Mouse (Mus musculus) frontal cortex, postnatal 25 days (tissue): ENCODE results near the gene Dag1.

Source experiments
- DNase-seq, 2 experiments: peaks; one replicate each; pipeline ENCODE4 v3.0.0; 2022; ENCODE audit warnings: low spot score in 2 of 2

Dag1 gene

DNA sequence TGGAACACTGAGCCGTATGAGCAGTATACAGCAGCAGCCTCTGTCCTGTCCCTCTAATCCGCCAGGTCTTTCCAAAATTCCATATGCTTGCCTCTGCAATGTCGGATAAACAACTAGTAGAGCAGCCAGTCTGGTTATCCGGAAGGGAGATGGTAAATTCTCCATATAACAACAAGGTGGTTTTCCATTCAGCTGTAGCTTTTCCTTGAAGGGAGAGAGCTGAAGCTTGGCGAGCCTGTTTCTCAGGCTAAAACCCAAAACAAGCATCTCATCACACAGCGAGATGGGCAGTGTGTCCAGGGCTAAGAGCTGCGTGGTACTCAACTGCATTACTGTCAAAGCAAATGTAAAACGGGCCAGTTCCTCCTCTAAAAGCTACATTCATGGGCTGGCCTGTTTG, 75.2 kb downstream of the Dag1 start:
- no peak for DNase-seq

DNA sequence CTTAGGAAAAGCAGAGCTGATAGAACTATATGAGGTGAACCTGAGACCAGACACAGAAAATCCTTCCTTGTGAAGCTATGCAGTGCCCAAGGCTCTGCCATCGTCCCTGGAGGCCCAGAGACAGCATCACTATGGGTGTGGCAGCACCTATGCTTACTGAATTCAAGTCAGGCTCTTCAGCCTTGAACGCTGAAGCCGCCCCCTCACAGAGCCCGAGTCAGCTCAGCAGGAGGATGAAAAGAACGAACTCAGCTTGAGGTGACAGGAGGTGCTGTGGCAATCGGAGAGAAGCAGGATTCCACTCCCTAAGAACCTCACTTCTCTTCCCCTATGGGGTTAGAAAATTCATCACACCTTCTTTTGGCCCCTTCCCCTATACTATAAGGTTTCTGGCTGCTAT, 76.1 kb downstream of the Dag1 start:
- DNase-seq: no peak

DNA sequence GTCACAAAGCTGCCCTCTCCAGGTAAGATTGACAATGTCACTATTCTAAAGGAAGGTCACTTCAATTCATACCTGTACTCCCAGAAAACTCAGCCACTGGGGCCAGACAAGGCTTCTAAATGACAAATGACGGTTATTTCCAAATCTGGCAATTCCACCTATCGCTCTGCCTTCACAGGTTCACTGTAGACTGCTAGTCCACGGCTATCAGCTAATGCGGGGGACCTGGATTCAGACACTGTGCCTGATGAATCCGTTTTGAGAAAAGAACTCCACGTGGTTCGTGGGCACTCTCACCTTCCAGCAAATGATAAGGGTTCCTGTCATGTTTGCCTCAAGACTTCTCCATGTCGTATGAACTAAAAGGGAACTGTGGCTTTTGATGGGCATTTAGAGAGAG, 78.0 kb downstream of the Dag1 start:
- DNase-seq: no peak

DNA sequence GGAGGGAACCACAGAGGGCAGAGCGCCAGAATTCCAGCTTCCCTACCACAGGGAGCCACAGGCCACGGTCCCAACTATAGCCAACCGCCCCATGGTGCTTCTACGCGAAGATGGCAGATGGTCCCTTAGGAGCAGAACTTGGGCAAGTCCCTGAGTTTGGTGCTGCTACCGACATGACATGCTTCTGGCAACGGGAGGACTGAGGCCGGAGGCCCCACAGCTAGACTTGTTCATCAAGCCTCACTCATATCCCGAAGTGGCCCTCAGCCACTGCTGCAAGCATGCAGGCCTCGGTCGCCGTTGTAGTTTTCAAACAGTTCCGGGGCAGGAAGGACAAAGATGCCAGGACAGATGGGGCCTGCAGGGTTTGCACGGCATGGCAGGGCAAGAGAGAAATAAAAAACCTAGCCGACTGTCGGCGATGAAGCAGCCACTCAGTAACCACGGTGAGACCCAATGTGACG, 80.2 kb downstream of the Dag1 start:
- no peak for DNase-seq

DNA sequence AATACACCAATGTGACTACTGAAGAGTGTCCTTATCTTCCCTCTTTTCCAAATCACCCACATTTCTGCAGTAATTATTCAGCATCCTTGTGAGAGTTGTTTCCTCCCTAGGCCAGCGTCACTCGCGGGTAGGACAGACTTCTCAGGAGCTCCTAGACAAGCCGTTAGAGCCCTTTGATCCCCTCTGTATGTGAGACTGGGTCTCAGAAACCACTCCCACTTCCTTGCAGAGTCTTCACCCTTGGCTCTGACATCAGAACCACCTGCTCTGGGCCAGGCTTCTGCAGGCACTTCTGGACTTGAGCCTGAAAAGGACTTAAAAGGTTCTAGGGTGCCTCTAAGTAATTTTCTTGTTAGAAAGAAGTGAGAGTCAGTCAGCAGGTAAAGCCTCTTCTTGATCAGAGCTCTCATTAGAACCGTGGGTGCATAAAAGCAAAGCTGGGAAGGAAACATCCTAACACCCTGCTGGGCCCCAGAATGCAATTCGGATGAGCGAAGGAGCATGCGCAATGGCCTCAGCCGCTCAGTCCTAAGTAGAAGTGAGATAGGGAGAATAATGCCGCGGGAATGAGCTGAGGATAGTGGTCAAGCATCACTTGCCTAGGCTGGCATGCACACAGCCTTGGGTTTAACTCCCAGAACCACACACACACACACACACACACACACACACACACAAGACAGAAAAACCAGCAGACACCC, 80.8 kb downstream of the Dag1 start:
- DNase-seq: no peak

DNA sequence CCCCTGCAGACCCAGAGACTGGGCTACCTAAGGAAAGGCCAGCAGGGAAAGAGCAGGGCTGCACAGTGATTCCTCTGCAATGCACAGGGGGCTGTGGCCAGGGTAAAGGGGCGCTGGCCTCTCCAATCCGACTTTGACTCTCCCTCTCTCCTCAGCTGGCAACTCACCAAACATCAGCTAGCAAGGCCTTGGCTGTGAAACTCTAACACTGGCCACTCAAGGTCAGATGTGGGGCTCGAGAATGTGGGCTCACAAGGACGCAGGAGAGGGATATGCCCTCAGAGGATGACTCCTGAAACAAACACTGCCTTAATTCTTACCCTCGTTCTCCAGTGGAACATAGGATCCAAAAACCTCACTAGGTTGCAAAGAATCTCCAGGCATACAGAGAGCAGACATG, 85.4 kb downstream of the Dag1 start:
- no peak for DNase-seq

DNA sequence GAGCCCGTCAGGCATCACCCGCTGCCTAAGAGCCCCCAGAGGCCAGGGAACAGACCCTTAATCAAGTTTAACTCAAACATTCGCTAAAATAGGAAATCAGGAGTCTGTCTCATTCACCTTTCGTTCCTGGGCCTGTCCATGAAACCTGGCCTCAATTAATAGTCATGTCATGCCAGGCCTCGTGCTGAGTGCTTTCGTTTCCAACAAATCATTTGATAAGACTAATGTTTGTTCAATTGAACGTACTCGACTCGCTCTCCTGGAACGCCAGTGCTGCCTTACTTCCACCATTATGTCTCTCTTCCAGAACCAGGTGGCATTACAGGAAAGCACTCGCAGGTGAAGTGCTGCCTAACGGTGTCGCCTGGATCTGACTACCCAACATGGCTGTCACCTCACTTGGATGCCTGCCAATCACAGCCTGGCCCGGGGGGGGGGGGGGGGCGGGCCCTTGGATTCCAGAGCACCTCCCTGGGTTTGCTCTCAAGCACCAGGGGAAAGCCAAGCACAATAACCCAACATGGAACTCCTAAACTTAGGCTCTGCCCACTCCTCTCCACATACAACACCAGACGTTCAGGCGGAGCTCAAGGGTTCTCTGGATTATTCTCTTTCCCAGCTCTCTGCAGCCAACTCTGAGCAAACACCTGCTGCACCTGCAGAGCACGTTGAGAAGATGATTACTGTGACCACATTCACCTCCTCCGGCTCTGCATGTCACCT, 88.5 kb downstream of the Dag1 start:
- no peak for DNase-seq

DNA sequence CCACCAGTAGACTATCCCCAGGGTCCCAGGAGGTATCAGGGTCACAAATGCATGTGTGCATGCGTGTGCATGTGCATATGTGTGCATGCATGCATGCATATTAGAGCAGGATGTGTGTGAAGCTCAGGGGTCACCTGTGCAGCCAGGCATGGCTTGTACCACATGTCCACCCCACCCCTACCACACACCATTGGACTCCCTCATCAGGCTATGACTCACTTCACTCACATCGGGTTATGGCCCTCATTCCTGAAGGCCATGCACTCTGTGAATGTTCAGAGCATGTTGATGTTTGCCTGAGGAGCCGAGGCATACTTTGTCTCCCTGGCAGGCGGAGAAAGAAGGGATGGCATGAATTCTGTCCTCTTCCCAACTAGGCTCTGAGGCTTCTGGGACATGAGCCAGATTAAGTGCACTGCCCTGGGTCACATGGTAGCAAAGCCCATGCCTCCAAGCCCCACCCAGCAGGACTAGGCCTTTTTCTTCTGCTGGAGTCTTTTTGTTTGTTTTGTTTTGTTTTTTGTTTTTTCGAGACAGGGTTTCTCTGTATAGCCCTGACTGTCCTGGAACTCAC, 90.9 kb downstream of the Dag1 start:
- DNase-seq: no peak

DNA sequence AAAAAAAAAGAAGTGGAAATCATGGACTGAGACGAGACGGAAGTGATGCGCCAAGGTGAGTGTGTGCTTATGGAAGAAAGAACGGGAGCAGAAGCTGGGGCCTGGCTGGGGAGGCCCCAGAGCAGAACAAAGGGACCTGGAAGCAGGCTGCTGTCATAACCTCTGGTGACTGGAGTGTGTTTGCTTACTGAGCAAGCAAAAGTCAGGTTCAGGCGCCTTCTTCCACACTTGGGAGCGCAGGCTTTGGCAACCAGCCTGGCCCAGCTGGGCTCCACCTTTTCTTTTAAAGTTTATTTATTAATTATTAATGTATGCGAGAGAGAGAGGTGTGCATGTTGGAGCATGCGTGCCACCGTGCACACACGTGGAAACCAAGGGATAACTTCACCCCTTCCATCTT, 94.0 kb downstream of the Dag1 start:
- no peak for DNase-seq

DNA sequence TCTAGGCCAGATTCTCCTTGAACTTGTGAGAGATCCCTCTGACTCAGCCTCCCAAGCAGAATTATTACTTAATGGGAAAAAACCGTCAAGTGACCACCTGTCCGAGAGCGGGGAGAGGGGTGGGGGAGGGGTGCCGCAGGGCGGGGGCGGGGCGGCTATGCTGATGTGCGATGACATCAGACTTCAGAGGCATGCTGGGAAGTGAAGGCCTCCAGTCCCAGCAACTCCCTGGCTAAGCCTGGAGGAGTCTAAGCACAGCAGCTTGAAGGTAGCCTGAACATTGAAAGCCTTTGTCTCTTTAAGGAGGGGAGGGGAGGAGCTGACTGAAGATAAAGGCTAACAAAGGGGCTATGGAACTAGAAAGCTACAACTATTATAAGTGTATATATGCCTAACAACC, 98.6 kb downstream of the Dag1 start:
- no peak for DNase-seq

DNA sequence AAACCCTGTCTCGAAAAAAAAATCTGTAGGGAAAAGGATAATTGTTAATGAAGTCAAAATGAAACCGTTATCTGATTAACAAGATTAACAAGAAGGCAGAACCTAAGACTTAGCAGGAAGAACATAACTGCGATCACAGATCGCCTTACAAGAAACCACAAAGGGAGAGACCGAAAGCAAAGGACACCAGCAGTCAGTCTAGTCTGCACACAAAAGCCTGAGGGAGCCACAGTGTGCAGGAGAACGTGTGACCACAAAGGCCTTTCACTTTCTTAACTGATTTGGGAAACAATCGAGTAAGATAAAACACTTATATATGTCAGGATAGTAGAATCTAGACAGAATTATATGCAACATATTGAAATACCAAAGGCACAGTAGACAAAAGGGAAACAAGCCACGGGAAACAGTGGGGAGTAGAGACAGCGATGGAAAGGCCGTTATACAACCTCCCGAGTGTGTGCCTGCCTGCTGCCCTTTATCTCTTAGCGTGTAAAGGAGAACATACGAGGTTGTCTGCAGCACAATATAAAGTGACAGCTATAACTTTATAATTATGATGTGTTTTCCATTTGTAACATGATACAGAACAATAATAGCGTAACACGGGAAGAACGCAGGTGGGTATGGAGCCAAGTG, 100.0 kb downstream of the Dag1 start:
- DNase-seq: no peak

DNA sequence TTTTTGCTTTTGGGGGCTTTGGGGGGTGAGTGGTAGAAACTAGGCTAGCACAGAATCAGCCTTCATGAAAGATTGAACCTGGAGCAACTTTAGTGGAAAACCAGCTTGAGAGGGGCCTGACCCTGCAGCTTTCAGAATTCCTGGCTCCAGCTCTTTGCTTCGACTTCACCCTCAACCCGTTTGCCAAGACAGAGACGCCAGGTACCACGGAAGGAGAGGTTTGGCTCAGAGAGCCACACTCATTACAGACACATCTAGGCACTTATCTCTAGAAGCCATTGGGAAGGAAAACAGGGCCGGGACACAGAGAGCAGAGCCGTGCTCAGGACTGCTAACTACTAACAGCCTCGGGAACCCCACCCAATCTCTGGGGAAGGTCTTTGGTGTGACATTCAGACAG, 105.9 kb downstream of the Dag1 start:
- DNase-seq: no peak

DNA sequence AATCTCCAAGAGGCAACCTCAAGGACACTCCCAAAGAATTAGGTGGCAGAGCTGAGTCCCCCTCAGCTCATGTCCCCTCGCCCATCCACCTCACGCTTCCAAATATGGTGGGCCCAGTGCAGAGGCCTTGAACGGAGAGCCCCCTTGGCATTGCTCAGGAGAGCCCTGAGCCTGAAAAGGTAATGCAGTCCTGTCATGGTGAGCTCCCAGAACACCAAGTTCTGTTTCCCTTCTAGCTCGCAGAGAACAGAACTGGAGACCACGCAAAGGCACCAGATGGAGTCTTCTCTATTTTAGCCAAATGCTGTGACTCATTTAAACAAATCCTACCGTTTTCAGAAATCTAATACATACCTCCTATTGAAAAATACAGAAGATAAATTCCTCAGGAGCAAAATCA, 106.3 kb downstream of the Dag1 start:
- DNase-seq: no peak

DNA sequence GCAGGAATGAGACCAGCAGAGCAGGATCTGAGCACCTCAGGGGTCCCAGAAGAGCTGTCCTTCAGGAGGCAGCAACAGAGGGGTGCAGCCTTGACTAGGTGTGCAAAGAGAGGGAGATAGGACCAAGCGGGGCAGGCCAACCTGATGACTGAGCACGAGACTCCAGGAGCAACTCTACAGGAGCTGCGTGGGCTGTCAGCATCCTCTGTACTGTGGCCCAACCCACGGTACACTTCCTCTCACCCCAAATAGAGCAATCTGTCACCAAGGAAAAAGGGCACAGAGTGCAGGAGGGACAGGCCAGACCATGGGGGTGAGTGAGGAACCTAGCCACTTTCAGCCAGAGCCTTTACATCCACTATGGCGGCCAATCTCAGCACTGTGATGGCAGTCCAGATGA, 107.0 kb downstream of the Dag1 start:
- no peak for DNase-seq

DNA sequence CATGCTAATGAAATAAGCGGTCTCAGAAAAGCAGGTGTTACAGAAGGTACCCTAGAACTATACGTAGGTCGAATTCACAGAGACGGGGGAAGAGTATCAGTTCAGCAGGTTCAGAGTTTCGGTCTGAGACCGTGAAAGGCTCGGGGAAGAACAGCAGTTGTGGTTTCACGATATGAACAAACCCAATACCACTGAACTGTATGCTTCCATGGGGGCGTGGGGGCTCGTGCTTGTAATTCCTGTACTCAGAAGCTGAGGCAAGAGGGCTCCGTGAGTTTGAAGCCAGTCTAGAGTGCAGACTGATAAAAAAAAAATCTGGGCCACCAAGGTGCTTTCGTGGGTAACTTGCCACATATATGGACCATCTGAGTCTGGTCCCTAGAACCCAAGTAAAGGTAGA, 108.9 kb downstream of the Dag1 start:
- DNase-seq: no peak
